Mouse (Mus musculus): ENCODE results near the gene Gpd2. TPM values are rescaled to one million over a fixed set of nuclear protein-coding genes. Genes with fewer than 3 reads are reported as not detected.

Gene Gpd2
- total RNA-seq, 2 experiments from 2014 or later, result 135 to 138 TPM

DNA sequence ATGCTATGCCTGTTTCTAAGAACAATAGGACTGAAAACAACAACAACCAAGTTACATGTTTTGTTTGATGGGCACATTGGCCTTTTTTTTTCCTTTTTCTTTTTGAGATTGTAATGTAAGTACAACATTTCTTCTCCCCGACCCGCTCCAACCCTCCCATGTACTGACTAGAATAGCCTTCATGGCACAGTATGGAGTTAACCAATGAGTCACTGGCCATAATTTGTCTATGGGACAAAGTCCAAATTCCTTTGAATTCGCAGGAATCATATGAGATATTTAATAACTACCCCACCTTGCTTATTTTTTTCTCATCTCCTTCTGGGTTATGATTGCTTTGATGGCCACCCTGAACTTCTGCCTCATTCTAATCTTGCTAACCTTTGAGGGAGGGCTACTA is 12.7 kb downstream of the Gpd2 start:
- no peak for DNase-seq (ENCODE audit: extremely low spot score in 1 of 2, low spot score in 1 of 2)

DNA sequence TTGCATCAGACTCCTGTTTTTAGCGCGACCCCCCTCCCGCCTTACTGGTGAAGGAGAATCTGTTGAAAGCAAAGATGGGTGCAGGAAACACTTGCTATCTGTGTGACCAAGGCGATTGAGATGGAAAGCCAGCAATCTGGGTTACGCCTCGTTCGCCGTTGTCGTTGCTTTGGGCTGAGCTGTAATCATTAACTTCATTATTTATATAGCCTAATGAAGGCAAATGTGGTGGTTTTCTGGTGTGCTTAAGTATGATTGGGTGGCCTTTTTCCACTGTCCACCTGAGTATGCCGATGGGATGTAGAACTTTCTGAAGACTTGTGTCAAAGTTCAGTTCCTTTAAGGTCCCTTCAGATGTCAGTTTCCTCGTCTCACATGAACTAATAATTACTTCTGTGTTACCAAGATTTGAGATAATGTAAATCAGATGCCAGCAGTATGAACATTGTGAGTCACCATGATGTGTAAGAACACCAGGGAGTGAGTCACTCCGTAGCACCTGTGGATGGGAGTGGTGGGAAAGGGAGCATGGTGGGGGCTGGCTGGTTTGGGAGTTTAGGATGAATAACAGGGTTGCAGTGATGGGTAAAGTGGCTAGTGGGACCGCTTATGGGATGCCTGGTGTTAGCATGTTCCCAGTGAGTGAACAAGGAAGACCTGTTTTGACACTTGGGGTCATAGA is 14.3 kb downstream of the Gpd2 start:
- no peak for DNase-seq (ENCODE audit: extremely low spot score in 1 of 2, low spot score in 1 of 2)

DNA sequence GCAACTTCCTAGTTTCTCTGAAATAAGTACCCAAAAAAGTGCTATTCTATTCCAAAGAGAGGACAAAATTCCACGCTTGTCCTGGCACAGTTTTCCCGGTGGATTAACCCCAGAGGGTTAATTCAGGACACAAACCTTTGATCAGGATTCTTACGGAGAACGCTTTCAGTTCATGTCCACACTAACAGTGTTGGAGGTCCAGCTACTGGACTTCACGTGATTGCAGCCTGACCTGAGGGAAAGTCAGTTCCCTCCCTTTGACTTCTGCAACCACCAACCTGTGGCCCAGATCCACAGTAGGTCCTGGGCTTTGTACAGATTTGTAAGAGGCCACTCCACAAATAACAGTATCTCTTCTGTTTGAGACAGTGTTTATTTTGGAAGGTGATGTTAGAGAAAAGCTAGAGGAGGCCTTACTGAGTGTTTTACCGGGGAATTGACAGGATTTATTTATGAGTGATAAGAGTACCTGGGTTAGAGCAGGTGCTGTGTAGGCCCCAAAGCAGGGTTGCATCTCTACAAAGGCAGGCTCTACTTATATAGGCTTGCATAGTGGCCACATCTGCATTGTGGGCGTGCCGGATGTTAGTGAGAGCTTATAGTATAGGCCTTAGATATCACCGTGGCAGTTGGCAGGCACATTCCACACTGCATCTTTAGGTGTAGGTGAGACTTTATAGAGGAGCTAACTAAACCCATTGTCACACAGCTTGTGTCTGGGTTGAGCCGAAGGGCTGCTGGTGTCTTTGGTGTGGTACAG is 15.3 kb downstream of the Gpd2 start:
- no peak for DNase-seq (ENCODE audit: extremely low spot score in 1 of 2, low spot score in 1 of 2)

DNA sequence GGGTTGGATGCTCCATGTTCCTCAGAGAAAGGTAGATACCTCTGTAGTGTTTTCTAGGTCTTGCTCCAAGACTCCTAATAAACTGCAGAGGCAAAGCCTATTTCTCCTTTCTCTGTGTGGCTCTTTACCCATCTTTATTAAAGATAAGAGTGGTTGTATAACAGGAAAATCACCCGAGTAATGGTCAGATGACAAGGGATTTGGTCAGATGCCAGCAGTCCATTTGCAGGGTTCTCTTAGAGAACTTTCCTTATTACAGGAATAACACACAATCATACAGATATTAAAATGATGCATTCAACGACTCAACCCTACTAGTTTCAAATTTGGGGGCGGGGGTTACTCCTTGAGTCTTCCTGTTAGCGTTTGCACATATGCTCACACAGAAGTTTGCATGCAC is 16.8 kb downstream of the Gpd2 start:
- no peak for DNase-seq (ENCODE audit: extremely low spot score in 1 of 2, low spot score in 1 of 2)

DNA sequence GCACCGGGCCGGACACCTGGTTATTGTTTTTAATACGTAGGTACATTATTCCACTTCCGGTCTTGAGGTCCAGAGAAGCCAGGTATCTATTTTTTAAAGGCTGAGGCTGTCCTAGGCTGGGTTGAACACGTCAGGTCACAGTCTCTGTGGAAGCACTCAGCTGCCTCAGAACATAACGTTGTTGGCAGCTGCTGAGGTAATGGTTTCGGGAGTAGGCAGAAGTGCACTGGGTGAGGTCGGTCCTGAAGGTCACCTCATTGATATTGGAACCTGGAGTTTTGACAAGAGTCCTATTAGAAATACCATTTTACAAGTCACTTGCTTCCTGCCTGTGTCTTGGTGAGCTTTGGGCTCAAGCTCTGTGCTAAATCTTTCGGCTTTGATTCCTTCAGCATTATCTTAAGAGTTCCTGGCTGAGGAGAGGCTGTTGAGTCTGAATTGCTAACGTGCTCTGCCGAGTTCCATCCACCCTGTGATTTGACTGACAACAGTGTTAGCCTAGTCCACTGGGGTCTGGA is 17.8 kb downstream of the Gpd2 start:
- DNase-seq (ENCODE audit: extremely low spot score in 1 of 2, low spot score in 1 of 2), result no peak

DNA sequence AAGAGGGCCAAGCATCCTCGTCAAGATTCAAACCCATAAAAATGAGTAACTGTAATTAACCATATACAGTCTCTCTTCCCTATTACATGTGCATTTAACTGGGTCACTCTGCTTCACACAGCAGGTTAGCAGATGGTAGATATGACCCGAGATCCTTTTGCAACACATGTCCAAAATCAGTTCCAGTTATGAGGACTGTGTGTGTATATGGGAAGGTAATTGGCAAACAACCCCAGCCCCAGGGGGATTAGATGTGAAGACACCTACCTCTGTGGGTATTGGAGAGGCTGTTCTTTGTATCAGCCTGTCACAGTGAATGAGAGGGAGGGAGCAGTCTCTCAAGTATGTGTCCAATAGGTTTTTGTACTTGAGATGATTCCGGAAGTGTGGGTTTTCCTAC is 18.4 kb downstream of the Gpd2 start:
- DNase-seq (ENCODE audit: extremely low spot score in 1 of 2, low spot score in 1 of 2), result no peak

DNA sequence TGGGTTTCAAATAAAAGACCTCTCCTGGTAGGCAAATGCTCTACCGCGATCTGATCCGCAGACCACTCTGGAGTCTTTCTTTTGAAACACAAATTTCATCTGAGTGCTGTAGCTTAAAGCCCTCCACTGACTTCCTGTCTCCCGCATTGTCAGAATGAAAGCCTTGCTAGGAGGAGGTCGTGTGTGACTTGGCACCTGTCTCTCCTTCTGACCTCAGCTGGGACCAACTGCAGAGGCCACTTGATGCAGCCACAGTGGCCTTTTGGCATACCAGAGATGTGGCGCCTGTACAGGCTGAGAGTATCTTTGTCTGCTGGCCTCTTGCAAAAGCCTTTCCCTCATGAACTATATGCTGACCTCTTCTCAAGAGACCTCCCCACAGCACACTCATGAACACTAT is 19.0 kb downstream of the Gpd2 start:
- no peak for DNase-seq (ENCODE audit: extremely low spot score in 1 of 2, low spot score in 1 of 2)

DNA sequence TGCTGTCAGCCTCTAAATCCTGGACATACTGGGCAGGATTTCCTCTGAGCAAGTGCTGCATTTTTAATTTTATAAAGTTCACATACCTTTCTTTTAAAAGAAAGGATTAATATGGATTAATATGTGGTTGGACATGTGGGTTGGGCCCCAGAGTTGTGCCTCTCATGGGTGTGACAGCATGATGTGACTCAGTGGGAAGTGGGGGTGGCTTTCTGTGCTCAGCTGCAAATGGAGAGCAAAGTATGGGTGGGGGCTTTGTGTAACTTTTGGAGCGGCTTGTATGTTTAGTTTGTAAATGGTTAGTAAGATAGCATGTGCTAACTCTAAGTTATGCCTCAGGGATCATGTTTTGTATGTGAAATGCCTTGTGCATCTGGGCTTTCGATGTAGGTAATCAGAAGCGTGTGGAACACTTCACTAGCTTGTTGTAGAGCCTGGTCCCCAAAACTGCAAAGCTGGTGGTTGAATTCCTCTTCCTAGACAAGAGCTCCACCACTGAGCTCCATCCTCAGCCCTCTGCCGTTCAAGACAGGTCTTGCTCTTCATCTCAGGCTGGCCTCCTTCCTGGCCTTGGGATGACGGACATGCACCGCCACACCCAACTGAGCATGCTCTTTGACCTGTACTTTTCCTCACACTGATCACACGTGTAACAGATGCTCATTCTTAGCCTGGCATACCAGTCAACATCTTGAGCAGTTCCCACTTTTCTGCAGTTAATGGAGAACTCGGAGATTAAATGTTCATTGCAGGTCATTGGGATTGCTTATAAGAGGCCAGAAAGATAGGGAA is 24.0 kb downstream of the Gpd2 start:
- DNase-seq (ENCODE audit: extremely low spot score in 1 of 2, low spot score in 1 of 2), result no peak

DNA sequence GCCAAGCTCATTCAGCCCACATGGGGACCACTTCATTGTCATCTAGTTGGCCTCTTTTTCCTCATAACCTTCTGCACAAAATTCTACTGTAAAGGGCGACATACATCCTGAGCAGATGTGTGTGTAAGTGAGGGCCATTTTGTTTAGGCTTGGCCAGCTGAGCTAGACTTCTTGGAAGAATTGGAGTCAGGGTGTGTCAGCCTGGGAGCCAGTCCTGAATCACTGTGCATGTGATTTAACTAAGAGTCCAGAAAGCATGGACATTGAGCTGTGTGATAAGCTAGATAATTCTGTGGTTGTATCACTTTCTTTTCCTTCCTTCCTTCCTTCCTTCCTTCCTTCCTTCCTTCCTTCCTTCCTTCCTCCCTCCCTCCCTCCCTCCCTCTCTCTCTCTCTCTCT is 26.0 kb downstream of the Gpd2 start:
- DNase-seq (ENCODE audit: extremely low spot score in 1 of 2, low spot score in 1 of 2), result no peak

DNA sequence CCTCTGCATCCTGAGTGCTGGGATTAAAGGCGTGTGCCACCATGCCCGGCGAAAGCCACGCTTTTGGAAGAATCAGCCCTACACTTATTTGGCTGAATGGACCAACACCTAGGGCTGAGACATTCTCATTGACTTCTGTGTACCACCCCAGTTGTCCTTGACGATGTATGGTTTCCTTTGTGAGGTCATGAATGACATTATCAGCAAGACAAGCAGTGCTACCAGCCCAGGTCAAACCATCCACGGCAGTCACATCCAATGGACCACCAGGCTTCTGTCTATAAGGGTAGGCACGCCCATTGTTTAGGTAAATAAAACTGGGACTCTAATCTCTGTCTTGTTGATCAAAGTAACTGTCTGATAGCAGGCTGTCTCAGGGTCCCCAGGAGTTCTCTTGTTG is 27.5 kb downstream of the Gpd2 start:
- no peak for DNase-seq (ENCODE audit: extremely low spot score in 1 of 2, low spot score in 1 of 2)

DNA sequence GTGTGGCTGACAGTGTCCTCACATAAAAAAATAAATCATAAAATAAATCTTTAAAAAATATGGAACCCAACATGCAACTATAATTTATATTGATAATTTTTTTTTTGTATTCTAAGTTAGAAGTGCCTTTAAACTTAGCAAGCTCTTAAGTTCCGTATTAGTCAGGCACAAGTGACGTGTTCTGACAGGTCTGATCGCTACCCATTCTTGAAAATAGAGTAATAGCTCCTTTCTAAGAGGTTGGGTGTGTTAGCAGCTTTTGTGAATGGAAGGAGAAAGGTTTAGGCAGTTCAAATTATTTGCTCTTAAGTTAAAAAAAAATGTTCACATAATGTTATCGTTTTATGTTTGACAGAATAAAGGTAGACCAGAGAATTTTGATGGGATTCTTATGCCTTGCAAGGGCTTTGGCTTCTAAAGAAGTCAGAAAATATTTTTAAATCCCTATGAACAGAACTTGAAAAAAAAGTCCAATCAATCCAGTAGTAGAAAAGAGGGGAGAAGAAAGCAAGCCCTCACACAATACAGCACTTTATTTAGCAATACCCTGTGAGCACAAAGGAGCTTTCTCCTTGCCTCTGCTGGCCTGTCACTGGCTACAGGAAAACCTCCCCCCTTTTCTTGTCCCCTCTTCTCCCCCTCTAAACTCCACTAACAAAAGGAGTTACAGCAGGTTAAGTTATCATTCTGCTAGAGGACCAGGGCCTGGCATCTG is 29.4 kb downstream of the Gpd2 start:
- no peak for DNase-seq (ENCODE audit: extremely low spot score in 1 of 2, low spot score in 1 of 2)

DNA sequence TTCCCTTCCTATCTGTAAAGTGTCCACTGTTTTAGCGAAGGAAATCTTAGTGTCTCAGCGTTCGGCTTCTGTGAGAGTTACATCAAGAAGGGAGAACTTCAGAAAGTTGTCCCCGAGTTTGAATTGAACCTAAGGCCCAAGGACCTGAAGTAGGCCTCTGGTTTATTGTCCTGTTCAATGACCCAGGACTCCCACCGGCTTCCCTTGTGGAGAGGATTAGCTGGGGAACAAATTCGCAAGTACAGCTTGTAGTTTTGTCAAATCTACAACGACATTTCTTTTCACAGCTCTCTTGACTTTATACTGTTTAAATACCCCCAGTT is 29.9 kb downstream of the Gpd2 start:
- no peak for DNase-seq (ENCODE audit: extremely low spot score in 1 of 2, low spot score in 1 of 2)

DNA sequence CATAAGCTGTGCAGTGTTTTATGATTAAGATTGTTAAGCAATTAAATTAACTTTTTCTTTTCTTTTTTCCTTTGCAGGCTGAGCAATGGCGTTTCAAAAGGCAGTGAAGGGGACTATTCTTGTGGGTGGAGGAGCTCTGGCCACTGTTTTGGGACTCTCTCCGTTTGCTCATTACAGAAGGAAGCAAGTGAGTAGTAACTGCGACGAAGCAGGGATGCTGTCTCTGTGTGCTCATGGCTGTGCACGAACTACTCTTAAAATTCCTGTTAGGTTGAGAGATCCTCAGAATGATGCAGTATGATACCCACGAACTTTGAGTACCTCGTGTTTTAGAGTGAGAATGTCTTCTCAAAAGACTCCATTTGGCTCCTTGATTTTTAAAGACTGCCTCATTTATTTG is 30.5 kb downstream of the Gpd2 start:
- DNase-seq (ENCODE audit: extremely low spot score in 1 of 2, low spot score in 1 of 2), result no peak

DNA sequence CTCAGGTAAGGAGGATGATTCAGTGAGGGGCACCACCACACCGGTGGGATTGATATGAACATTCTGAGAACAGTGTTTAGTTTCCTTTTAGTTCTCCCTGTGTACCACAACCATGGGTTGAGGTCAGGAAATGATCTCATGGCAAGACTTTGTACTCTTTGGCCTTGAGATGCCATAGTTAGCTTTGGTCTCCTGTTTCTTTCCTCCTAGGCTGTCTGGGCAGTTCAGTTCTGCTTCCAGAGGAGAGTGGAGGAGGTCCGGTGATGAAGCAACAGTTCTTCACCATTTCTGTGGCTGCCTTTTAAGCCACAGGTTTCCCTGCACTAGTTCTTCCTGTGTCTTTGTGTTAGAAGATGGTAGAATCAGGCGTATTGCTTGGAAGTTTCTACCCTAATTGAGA is 31.4 kb downstream of the Gpd2 start:
- DNase-seq (ENCODE audit: extremely low spot score in 1 of 2, low spot score in 1 of 2), result no peak

DNA sequence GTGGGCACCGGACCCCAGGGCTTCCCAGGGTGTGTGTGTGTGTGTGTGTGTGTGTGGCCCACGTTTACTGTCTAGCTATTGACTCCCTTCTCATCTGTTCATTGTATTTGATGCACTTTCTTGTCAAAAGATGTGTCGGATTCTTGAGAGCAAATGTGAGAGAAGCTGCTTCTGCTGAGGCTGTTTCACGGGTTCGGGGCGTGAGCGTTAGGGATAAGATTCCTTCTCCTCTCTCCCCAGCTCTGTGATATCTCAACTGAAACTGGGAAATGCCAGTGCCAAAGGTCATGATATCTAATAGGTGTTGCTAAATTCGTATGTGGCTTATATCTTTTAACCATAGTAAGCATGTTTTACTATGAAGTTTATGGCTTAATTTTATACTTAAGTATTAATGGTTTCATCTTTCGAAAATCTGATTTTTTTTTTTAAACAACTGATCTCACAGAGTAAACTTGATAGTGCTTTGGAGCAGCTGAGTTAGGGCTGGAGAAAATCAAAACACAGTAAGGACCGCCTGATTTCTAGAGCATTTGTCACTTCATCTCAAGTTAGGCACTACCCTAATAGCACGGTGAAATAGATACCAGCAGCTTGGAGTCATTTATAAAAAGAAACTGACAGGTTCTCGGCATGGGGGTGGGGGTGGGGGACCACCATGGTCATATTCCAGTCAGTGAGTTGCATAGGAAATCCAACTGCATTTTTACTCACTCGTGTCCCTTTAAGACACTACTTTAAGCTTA is 32.4 kb downstream of the Gpd2 start:
- no peak for DNase-seq (ENCODE audit: extremely low spot score in 1 of 2, low spot score in 1 of 2)

DNA sequence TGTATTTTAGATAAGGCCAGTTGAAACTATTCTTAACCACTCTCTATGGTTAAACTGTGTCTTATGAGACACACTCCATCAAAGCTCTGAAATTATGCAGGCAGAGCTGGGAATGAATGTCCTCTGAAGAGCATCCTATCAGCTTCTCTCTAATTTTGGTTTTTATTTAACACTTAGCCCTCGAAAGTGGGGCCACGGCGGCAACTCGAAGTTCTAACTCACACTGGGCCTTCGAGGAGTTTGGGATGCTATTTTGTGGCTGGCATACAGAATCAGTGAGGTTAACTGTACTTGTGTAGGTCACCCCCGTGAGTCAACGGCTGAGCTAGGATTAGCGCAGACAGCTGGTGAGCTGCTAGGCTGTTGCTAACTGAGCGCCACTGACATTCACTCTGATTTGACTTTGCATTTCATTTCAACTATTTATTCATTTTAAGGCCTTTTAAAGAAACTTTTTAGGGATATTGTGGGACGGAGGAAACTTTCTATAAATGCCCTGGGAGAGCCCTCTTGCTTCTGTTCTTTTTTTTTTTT is 42.8 kb downstream of the Gpd2 start:
- DNase-seq (ENCODE audit: extremely low spot score in 1 of 2, low spot score in 1 of 2), result no peak

DNA sequence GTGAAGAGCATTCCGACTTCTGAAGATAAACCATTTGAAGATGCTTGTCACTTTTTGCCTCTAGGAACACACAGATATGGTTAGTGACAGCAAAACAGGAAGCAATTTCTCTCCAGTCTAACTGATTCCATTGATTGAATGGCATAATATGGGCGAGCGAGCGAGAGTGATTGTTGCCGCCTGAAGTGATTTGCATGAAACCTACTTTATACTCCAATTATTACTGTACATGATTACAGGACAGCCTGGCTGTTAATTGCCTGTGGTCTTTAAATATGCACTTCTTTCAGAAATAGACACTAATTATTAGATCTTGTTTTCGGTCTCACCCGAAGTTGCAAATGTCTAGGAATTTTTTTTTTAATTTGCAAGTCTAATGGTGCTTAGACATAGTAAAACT is 46.4 kb downstream of the Gpd2 start:
- no peak for DNase-seq (ENCODE audit: extremely low spot score in 1 of 2, low spot score in 1 of 2)

DNA sequence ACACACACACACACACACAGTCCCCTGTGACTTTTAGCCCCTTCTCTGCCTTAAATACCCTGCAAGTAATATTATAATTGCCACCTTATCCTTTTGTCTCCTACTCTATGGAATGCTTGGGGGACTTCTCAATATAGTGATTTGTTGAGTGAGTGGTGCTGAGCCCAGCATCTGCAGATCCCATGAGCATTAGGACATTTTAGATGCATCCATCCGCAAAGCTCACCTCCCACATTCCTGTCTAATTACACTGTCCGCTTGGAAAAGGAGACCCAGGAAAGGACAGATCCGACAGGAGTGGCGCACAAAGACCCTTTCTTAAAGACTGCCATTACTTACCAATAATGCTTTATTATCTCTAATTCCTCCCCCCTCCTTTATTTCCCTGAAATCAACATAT is 47.8 kb downstream of the Gpd2 start:
- no peak for DNase-seq (ENCODE audit: extremely low spot score in 1 of 2, low spot score in 1 of 2)

DNA sequence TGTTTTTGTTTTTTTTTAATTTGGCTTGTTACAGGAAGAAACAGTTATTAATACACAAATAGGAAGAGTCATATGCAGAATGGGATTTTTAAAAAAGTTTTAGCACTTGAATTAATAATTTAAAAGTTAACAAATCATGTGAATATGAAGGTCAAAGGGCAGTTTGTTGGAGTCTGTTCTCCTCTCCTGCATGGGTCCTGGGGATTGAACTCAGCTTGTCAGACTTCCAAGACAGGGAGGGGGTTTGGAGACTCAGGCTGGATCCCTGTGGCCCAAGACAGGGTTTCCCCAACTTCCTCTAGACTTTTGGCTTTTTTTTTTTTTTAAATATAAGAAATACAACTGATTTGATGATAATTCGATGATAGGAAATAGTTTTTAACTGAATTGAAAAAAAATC is 50.6 kb downstream of the Gpd2 start:
- no peak for DNase-seq (ENCODE audit: extremely low spot score in 1 of 2, low spot score in 1 of 2)

DNA sequence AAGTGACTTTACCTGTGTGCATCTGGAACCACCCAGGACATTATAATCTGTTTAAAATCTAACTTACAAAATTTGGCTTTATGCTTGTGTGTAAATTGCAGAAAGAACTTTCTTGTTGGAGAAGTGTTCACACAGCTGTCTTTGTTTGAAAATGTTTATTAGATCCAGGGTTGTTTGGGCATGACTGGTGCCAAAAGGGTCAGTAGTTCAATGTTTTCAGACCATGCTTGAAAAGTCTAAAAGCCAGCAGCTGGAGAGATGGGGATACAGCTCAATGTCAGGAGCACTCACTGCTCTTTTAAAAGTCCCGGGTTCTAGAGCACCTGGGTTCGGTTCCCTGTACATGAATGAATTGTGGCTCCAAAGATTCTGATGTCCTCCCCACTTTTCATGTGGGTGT is 56.1 kb downstream of the Gpd2 start:
- DNase-seq (ENCODE audit: extremely low spot score in 1 of 2, low spot score in 1 of 2), result no peak
